Mouse (Mus musculus) ZHBTc4 (cell line): Measurements from ENCODE around the gene Nlk.
"Not testable (repeated sequence)": the region's sequence is repeated elsewhere in the genome, so short reads cannot be mapped to it uniquely, and the experiment has no call there.

Source experiments
- DNase-seq: peaks from one replicate; pipeline ENCODE4 v3.0.0-alpha.2; 2011; ENCODE audit warnings: low read depth, low spot score

Gene Nlk

GRCm38 (mm10) chr11:78596750-78597149 lies 100.4 kb downstream of the Nlk start:
- no peak for DNase-seq

- no peak for DNase-seq
Measured at GRCm38 (mm10) chr11:78595773-78596172, 101.4 kb downstream of the Nlk start.

- DNase-seq = no peak
Measured at GRCm38 (mm10) chr11:78594271-78594964, 102.8 kb downstream of the Nlk start.

- not testable (repeated sequence) for DNase-seq
Measured at GRCm38 (mm10) chr11:78587677-78588076, 109.5 kb downstream of the Nlk start.

- peak; percentile 58 for DNase-seq
Measured at GRCm38 (mm10) chr11:78586099-78586498, 111.1 kb downstream of the Nlk start.

- DNase-seq = no peak
Measured at GRCm38 (mm10) chr11:78582848-78583247, 114.3 kb downstream of the Nlk start.

GRCm38 (mm10) chr11:78574975-78575374 lies 122.2 kb downstream of the Nlk start:
- DNase-seq = no peak

GRCm38 (mm10) chr11:78574536-78574935 lies 122.6 kb downstream of the Nlk start:
- no peak for DNase-seq

- not testable (repeated sequence) for DNase-seq
Measured at GRCm38 (mm10) chr11:78574031-78574430, 123.1 kb downstream of the Nlk start.

GRCm38 (mm10) chr11:78571854-78572253 lies 125.3 kb downstream of the Nlk start:
- no peak for DNase-seq

- no peak for DNase-seq
Measured at GRCm38 (mm10) chr11:78571441-78571840, 125.7 kb downstream of the Nlk start.

GRCm38 (mm10) chr11:78569806-78570205 lies 127.4 kb downstream of the Nlk start:
- DNase-seq = no peak

GRCm38 (mm10) chr11:78568827-78569226 lies 128.3 kb downstream of the Nlk start:
- no peak for DNase-seq

GRCm38 (mm10) chr11:78567614-78568013 lies 129.6 kb downstream of the Nlk start:
- no peak for DNase-seq

- DNase-seq = no peak
Measured at GRCm38 (mm10) chr11:78566775-78567174, 130.4 kb downstream of the Nlk start.

- peak; percentile 80 for DNase-seq
Measured at GRCm38 (mm10) chr11:78560447-78560846, 136.7 kb downstream of the Nlk start.

GRCm38 (mm10) chr11:78557241-78557640 lies 139.9 kb downstream of the Nlk start:
- peak; percentile 66 for DNase-seq

- DNase-seq = no peak
Measured at GRCm38 (mm10) chr11:78556070-78556469, 141.1 kb downstream of the Nlk start.

- no peak for DNase-seq
Measured at GRCm38 (mm10) chr11:78555623-78556022, 141.6 kb downstream of the Nlk start.

- no peak for DNase-seq
Measured at GRCm38 (mm10) chr11:78551059-78551398, 146.1 kb downstream of the Nlk start.

GRCm38 (mm10) chr11:78550168-78551058 lies 146.8 kb downstream of the Nlk start, which contains the start of gene Tmem97:
Gene Tmem97, minus strand, starts transcription at chr11:78550777.
- DNase-seq = peak; percentile 99

- no peak for DNase-seq
Measured at GRCm38 (mm10) chr11:78549491-78549987, 147.6 kb downstream of the Nlk start.
